Mouse (Mus musculus): ENCODE results near the gene Vma21. TPM values are rescaled to one million over a fixed set of nuclear protein-coding genes. Genes with fewer than 3 reads are reported as not detected.

Vma21 gene
- 22.3 TPM for polyA plus RNA-seq (2014; fragmentation: Illumina TruSeq; extraction: RNeasy Lipid Tissue Mini Kit (QIAGEN cat#74804); ENCODE audit: low read depth, low replicate concordance)

DNA sequence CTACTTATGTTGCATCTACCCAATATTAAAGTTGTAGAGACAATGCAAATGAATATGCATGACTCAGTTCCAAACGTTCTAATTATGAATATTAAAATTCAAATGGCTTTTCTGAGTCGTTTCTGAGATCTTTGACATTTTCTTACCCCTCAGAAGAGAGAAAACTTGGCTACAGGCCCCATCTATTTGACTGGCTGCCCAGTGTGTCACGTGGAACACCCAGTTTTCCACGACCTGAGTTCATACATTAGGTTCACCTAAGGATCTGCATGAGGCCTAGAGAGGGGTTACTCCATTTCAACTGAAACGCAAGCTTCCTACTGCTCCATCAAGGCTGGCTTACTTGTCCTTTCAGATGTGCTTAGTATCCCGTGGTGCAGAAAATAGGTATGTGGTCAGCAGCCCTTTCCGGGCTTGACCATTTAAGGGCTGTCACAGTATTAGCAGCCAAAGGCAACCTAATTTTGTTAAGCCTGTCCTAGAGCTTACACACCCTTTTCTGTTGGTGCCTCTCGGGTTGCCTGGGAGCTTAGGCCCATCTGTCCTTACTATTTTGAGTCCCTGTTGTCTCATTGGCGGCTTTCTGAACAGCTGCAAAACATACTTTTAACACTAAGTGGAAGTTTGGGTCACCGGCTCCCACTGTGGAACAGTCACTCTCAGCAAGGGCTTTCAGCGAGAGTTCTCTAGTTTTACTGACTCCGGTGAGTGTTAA, at the start of gene Vma21:
TSS of gene Vma21 (plus strand) at position 294 of the 715 bp plus-strand sequence.

Other genes starting within 250 kb of the Vma21 start
- gene Gpr50, start 152.3 kb upstream of the Vma21 start, polyA plus RNA-seq (2014; fragmentation: Illumina TruSeq; extraction: RNeasy Lipid Tissue Mini Kit (QIAGEN cat#74804); ENCODE audit: low read depth, low replicate concordance) = 1.1 TPM
- gene Gm1141, start 105.1 kb downstream of the Vma21 start, polyA plus RNA-seq (2014; fragmentation: Illumina TruSeq; extraction: RNeasy Lipid Tissue Mini Kit (QIAGEN cat#74804); ENCODE audit: low read depth, low replicate concordance) = 1.9 TPM
- gene Prrg3, start 146.7 kb downstream of the Vma21 start, polyA plus RNA-seq (2014; fragmentation: Illumina TruSeq; extraction: RNeasy Lipid Tissue Mini Kit (QIAGEN cat#74804); ENCODE audit: low read depth, low replicate concordance) = 178 TPM
- 4.2 TPM for gene Fate1, start 157.1 kb downstream of the Vma21 start, polyA plus RNA-seq (2014; fragmentation: Illumina TruSeq; extraction: RNeasy Lipid Tissue Mini Kit (QIAGEN cat#74804); ENCODE audit: low read depth, low replicate concordance)
- gene Cnga2, start 175.9 kb downstream of the Vma21 start, polyA plus RNA-seq (2014; fragmentation: Illumina TruSeq; extraction: RNeasy Lipid Tissue Mini Kit (QIAGEN cat#74804); ENCODE audit: low read depth, low replicate concordance) = 3.9 TPM